Mouse (Mus musculus): Measurements from ENCODE around the gene Dtymk. TPM values are rescaled to one million over a fixed set of nuclear protein-coding genes. Genes with fewer than 3 reads are reported as not detected.
"Not testable (repeated sequence)": the region's sequence is repeated elsewhere in the genome, so short reads cannot be mapped to it uniquely, and the experiment has no call there.

Gene Dtymk
- 231 and 238 TPM in 2 replicates for polyA plus RNA-seq (2015; fragmentation: Nextera tagmentation; extraction: Ambion mirVana)

GRCm38 (mm10) chr1:93801741-93802238 lies at the start of gene Dtymk:
Gene Dtymk (minus strand): TSS chr1:93801934.
- Histone ChIP-seq H3K9me3 (ENCODE audit: control insufficient read depth, low read length) (no peaks in the 10 kb centered on the region), H3K27ac (ENCODE audit: low read length) (peak within 1 kb of the TSS; percentile 93), H3K27me3 (ENCODE audit: control insufficient read depth, insufficient read depth, low read depth, low read length) (no peaks in the 10 kb centered on the region), H3K9ac (ENCODE audit: low read length) (peak within 1 kb of the TSS; percentile 88), H3K4me2 (ENCODE audit: low read depth, low read length) (peak within 1 kb of the TSS; percentile 85), H3K4me3 (ENCODE audit: low read length) (peak within 1 kb of the TSS; percentile 92), H3K36me3 (ENCODE audit: control insufficient read depth, insufficient read depth, low read length) (peaks cover 29% of the 10 kb centered on the region), H3K4me1 (replicated peaks; ENCODE audit: control insufficient read depth, insufficient read depth, low read length) (peaks cover 33% of the 10 kb centered on the region)
- WGBS, result 0% methylated on average over 42 of the region's 42 CpGs
- peak; percentile 69 for ATAC-seq (ENCODE audit: low read depth)

- WGBS, result 70% methylated on average over 1 of the region's 3 CpGs
- H3K27me3 ChIP-seq (ENCODE audit: control insufficient read depth, insufficient read depth, low read depth, low read length); H3K36me3 ChIP-seq (ENCODE audit: control insufficient read depth, insufficient read depth, low read length); H3K4me3 ChIP-seq (ENCODE audit: low read length); H3K4me2 ChIP-seq (ENCODE audit: low read depth, low read length); H3K9ac ChIP-seq (ENCODE audit: low read length); H3K4me1 ChIP-seq (replicated peaks; ENCODE audit: control insufficient read depth, insufficient read depth, low read length); H3K27ac ChIP-seq (ENCODE audit: low read length); H3K9me3 ChIP-seq (ENCODE audit: control insufficient read depth, low read length): not testable (repeated sequence)
- peak; percentile 43; the same call in 1 of the 2 replicates for ATAC-seq (ENCODE audit: low read depth)
Observed at GRCm38 (mm10) chr1:93845766-93846366, 44.1 kb upstream of the Dtymk start.

- H3K27ac ChIP-seq (ENCODE audit: low read length); ATAC-seq (ENCODE audit: low read depth); H3K4me3 ChIP-seq (ENCODE audit: low read length); H3K4me2 ChIP-seq (ENCODE audit: low read depth, low read length); H3K9me3 ChIP-seq (ENCODE audit: control insufficient read depth, low read length); H3K27me3 ChIP-seq (ENCODE audit: control insufficient read depth, insufficient read depth, low read depth, low read length); H3K9ac ChIP-seq (ENCODE audit: low read length); H3K36me3 ChIP-seq (ENCODE audit: control insufficient read depth, insufficient read depth, low read length); H3K4me1 ChIP-seq (replicated peaks; ENCODE audit: control insufficient read depth, insufficient read depth, low read length): not testable (repeated sequence)
- 83% methylated on average over 8 of the region's 8 CpGs for WGBS
Observed at GRCm38 (mm10) chr1:93838569-93838968, 36.8 kb upstream of the Dtymk start.

- ATAC-seq (ENCODE audit: low read depth), result no peak
- no peak overlapping the region for H3K9ac ChIP-seq (ENCODE audit: low read length)
Observed at GRCm38 (mm10) chr1:93837335-93837734, 35.6 kb upstream of the Dtymk start.

GRCm38 (mm10) chr1:93836532-93836913 lies 34.8 kb upstream of the Dtymk start:
- Histone ChIP-seq H3K36me3 (ENCODE audit: control insufficient read depth, insufficient read depth, low read length) (peaks cover 2% of the 10 kb centered on the region; the same call in 1 of the 2 replicates), H3K9ac (ENCODE audit: low read length) (no peak overlapping the region), H3K4me2 (ENCODE audit: low read depth, low read length) (no peak overlapping the region), H3K27me3 (ENCODE audit: control insufficient read depth, insufficient read depth, low read depth, low read length) (no peaks in the 10 kb centered on the region), H3K27ac (ENCODE audit: low read length) (no peak overlapping the region), H3K9me3 (ENCODE audit: control insufficient read depth, low read length) (no peaks in the 10 kb centered on the region), H3K4me1 (replicated peaks; ENCODE audit: control insufficient read depth, insufficient read depth, low read length) (no peaks in the 10 kb centered on the region), H3K4me3 (ENCODE audit: low read length) (no peak overlapping the region)
- ATAC-seq (ENCODE audit: low read depth), result no peak
- 90% methylated on average over 2 of the region's 2 CpGs for WGBS

More at GRCm38 (mm10) chr1:93837335-93837734, 35.6 kb upstream of the Dtymk start:
- Histone ChIP-seq H3K4me2 (ENCODE audit: low read depth, low read length) (no peak overlapping the region), H3K9me3 (ENCODE audit: control insufficient read depth, low read length) (no peaks in the 10 kb centered on the region), H3K4me1 (replicated peaks; ENCODE audit: control insufficient read depth, insufficient read depth, low read length) (no peaks in the 10 kb centered on the region), H3K4me3 (ENCODE audit: low read length) (no peak overlapping the region), H3K27me3 (ENCODE audit: control insufficient read depth, insufficient read depth, low read depth, low read length) (no peaks in the 10 kb centered on the region), H3K27ac (ENCODE audit: low read length) (no peak overlapping the region), H3K36me3 (ENCODE audit: control insufficient read depth, insufficient read depth, low read length) (peaks cover 2% of the 10 kb centered on the region; the same call in 1 of the 2 replicates)
- WGBS, result 89% methylated on average over 8 of the region's 8 CpGs

GRCm38 (mm10) chr1:93835876-93836531 lies 34.3 kb upstream of the Dtymk start:
- ATAC-seq (ENCODE audit: low read depth), result no peak
- Histone ChIP-seq H3K27me3 (ENCODE audit: control insufficient read depth, insufficient read depth, low read depth, low read length) (no peaks in the 10 kb centered on the region), H3K4me3 (ENCODE audit: low read length) (no peak overlapping the region)

GRCm38 (mm10) chr1:93835211-93835610 lies 33.5 kb upstream of the Dtymk start:
- Histone ChIP-seq H3K4me3 (ENCODE audit: low read length) (no peak overlapping the region), H3K27me3 (ENCODE audit: control insufficient read depth, insufficient read depth, low read depth, low read length) (no peaks in the 10 kb centered on the region), H3K36me3 (ENCODE audit: control insufficient read depth, insufficient read depth, low read length) (peaks cover 2% of the 10 kb centered on the region; the same call in 1 of the 2 replicates), H3K9ac (ENCODE audit: low read length) (no peak overlapping the region), H3K27ac (ENCODE audit: low read length) (no peak overlapping the region), H3K9me3 (ENCODE audit: control insufficient read depth, low read length) (no peaks in the 10 kb centered on the region), H3K4me2 (ENCODE audit: low read depth, low read length) (no peak overlapping the region), H3K4me1 (replicated peaks; ENCODE audit: control insufficient read depth, insufficient read depth, low read length) (no peaks in the 10 kb centered on the region)
- ATAC-seq (ENCODE audit: low read depth), result no peak
- 93% methylated on average over 4 of the region's 4 CpGs for WGBS

More at GRCm38 (mm10) chr1:93835876-93836531, 34.3 kb upstream of the Dtymk start:
- Histone ChIP-seq H3K27ac (ENCODE audit: low read length) (no peak overlapping the region), H3K4me1 (replicated peaks; ENCODE audit: control insufficient read depth, insufficient read depth, low read length) (no peaks in the 10 kb centered on the region), H3K4me2 (ENCODE audit: low read depth, low read length) (no peak overlapping the region), H3K36me3 (ENCODE audit: control insufficient read depth, insufficient read depth, low read length) (peaks cover 2% of the 10 kb centered on the region; the same call in 1 of the 2 replicates), H3K9ac (ENCODE audit: low read length) (no peak overlapping the region), H3K9me3 (ENCODE audit: control insufficient read depth, low read length) (no peaks in the 10 kb centered on the region)
- WGBS, result 91% methylated on average over 6 of the region's 6 CpGs

- Histone ChIP-seq H3K9ac (ENCODE audit: low read length) (no peak overlapping the region), H3K4me3 (ENCODE audit: low read length) (no peak overlapping the region), H3K4me1 (replicated peaks; ENCODE audit: control insufficient read depth, insufficient read depth, low read length) (no peaks in the 10 kb centered on the region), H3K27ac (ENCODE audit: low read length) (no peak overlapping the region), H3K9me3 (ENCODE audit: control insufficient read depth, low read length) (no peaks in the 10 kb centered on the region), H3K27me3 (ENCODE audit: control insufficient read depth, insufficient read depth, low read depth, low read length) (no peaks in the 10 kb centered on the region), H3K4me2 (ENCODE audit: low read depth, low read length) (no peak overlapping the region), H3K36me3 (ENCODE audit: control insufficient read depth, insufficient read depth, low read length) (peaks cover 2% of the 10 kb centered on the region; the same call in 1 of the 2 replicates)
- ATAC-seq (ENCODE audit: low read depth), result no peak
- WGBS, result 85% methylated on average over 7 of the region's 7 CpGs
Observed at GRCm38 (mm10) chr1:93834671-93835150, 33.0 kb upstream of the Dtymk start.

GRCm38 (mm10) chr1:93832754-93833360 lies 31.1 kb upstream of the Dtymk start:
- not testable (repeated sequence) for H3K27me3 ChIP-seq (ENCODE audit: control insufficient read depth, insufficient read depth, low read depth, low read length); H3K36me3 ChIP-seq (ENCODE audit: control insufficient read depth, insufficient read depth, low read length); H3K4me1 ChIP-seq (replicated peaks; ENCODE audit: control insufficient read depth, insufficient read depth, low read length); H3K4me2 ChIP-seq (ENCODE audit: low read depth, low read length); H3K27ac ChIP-seq (ENCODE audit: low read length); ATAC-seq (ENCODE audit: low read depth); H3K4me3 ChIP-seq (ENCODE audit: low read length); H3K9me3 ChIP-seq (ENCODE audit: control insufficient read depth, low read length); H3K9ac ChIP-seq (ENCODE audit: low read length)
- 70% methylated on average over 3 of the region's 4 CpGs for WGBS
